Mouse (Mus musculus): ENCODE measurements around the gene Gsk3b. TPM values are rescaled to one million over a fixed set of nuclear protein-coding genes. Genes with fewer than 3 reads are reported as not detected.
A peak's percentile ranks its signal among the peaks of the same experiment; 100 is the strongest.
"Not testable (repeated sequence)": the region's sequence is repeated elsewhere in the genome, so short reads cannot be mapped to it uniquely, and the experiment has no call there.

Gene Gsk3b
- 69.3 and 69.5 TPM in 2 replicates for polyA plus RNA-seq (2016; fragmentation: Nextera tagmentation; extraction: Ambion mirVana)

- peaks cover 24% of the 10 kb centered on the region for H3K4me1 ChIP-seq
- WGBS, result under 1% methylated on average over 69 of the region's 69 CpGs
- peak within 1 kb of the TSS; percentile 99 for H3K27ac ChIP-seq (replicated peaks)
- peak within 1 kb of the TSS; percentile 96 for H3K4me3 ChIP-seq
- DNase-seq (ENCODE audit: low spot score), result peak; percentile 99
- H3K27me3 ChIP-seq (replicated peaks; ENCODE audit: low read depth, poor library complexity, severe bottlenecking), result no peaks in the 10 kb centered on the region
- no peaks in the 10 kb centered on the region for H3K9me3 ChIP-seq
- H3K36me3 ChIP-seq (replicated peaks), result no peaks in the 10 kb centered on the region
Measured at GRCm38 (mm10) chr16:38088629-38089446, at the start of gene Gsk3b. TSS of gene Gsk3b (plus strand) at chr16:38089001.

- no peaks in the 10 kb centered on the region for H3K36me3 ChIP-seq (replicated peaks)
- DNase-seq (ENCODE audit: low spot score), result no peak
- H3K27me3 ChIP-seq (replicated peaks; ENCODE audit: low read depth, poor library complexity, severe bottlenecking), result no peaks in the 10 kb centered on the region
- no peak overlapping the region for H3K27ac ChIP-seq (replicated peaks)
- no peak overlapping the region for H3K4me3 ChIP-seq
- WGBS, result 90% methylated on average over 1 of the region's 1 CpGs
- H3K9me3 ChIP-seq, result no peaks in the 10 kb centered on the region
- no peaks in the 10 kb centered on the region for H3K4me1 ChIP-seq
Measured at GRCm38 (mm10) chr16:38042160-38042559, 46.6 kb upstream of the Gsk3b start.

- no peak for DNase-seq (ENCODE audit: low spot score)
- H3K27me3 ChIP-seq (replicated peaks; ENCODE audit: low read depth, poor library complexity, severe bottlenecking), result no peaks in the 10 kb centered on the region
- no peaks in the 10 kb centered on the region; the same call in 1 of the 2 replicates for H3K4me1 ChIP-seq
- H3K9me3 ChIP-seq, result no peaks in the 10 kb centered on the region
- H3K27ac ChIP-seq (replicated peaks), result no peak overlapping the region
- no peak overlapping the region for H3K4me3 ChIP-seq
- no peaks in the 10 kb centered on the region for H3K36me3 ChIP-seq (replicated peaks)
- WGBS, result 92% methylated on average over 5 of the region's 5 CpGs
Measured at GRCm38 (mm10) chr16:38044551-38044950, 44.2 kb upstream of the Gsk3b start.

GRCm38 (mm10) chr16:38047781-38048558 is 40.8 kb upstream of the Gsk3b start:
- Histone ChIP-seq H3K9me3 (no peaks in the 10 kb centered on the region), H3K4me3 (no peak overlapping the region), H3K27me3 (replicated peaks; ENCODE audit: low read depth, poor library complexity, severe bottlenecking) (no peaks in the 10 kb centered on the region), H3K36me3 (replicated peaks) (no peaks in the 10 kb centered on the region), H3K4me1 (no peaks in the 10 kb centered on the region; the same call in 1 of the 2 replicates), H3K27ac (replicated peaks) (no peak overlapping the region)
- peak; percentile 10 for DNase-seq (ENCODE audit: low spot score)
- 71% methylated on average over 23 of the region's 23 CpGs for WGBS

GRCm38 (mm10) chr16:38057898-38058297 is 30.9 kb upstream of the Gsk3b start:
- H3K36me3 ChIP-seq (replicated peaks), result no peaks in the 10 kb centered on the region
- no peaks in the 10 kb centered on the region for H3K27me3 ChIP-seq (replicated peaks; ENCODE audit: low read depth, poor library complexity, severe bottlenecking)
- no peak overlapping the region for H3K4me3 ChIP-seq
- no peak for DNase-seq (ENCODE audit: low spot score)
- H3K9me3 ChIP-seq, result no peaks in the 10 kb centered on the region
- no peaks in the 10 kb centered on the region for H3K4me1 ChIP-seq
- H3K27ac ChIP-seq (replicated peaks), result no peak overlapping the region
- 91% methylated on average over 1 of the region's 1 CpGs for WGBS

GRCm38 (mm10) chr16:38058836-38059235 is 30.0 kb upstream of the Gsk3b start:
- Histone ChIP-seq H3K36me3 (replicated peaks) (no peaks in the 10 kb centered on the region), H3K27ac (replicated peaks) (no peak overlapping the region), H3K27me3 (replicated peaks; ENCODE audit: low read depth, poor library complexity, severe bottlenecking) (no peaks in the 10 kb centered on the region), H3K9me3 (no peaks in the 10 kb centered on the region), H3K4me1 (no peaks in the 10 kb centered on the region), H3K4me3 (no peak overlapping the region)
- no peak for DNase-seq (ENCODE audit: low spot score)
- WGBS, result 76% methylated on average over 3 of the region's 3 CpGs

- H3K4me3 ChIP-seq, result no peak overlapping the region
- H3K36me3 ChIP-seq (replicated peaks), result no peaks in the 10 kb centered on the region
- no peak overlapping the region for H3K27ac ChIP-seq (replicated peaks)
- no peak for DNase-seq (ENCODE audit: low spot score)
- H3K9me3 ChIP-seq, result no peaks in the 10 kb centered on the region
- no peaks in the 10 kb centered on the region for H3K4me1 ChIP-seq
- 80% methylated on average over 4 of the region's 4 CpGs for WGBS
- H3K27me3 ChIP-seq (replicated peaks; ENCODE audit: low read depth, poor library complexity, severe bottlenecking), result no peaks in the 10 kb centered on the region
Measured at GRCm38 (mm10) chr16:38059631-38060030, 29.2 kb upstream of the Gsk3b start.

GRCm38 (mm10) chr16:38073859-38074631 is 14.8 kb upstream of the Gsk3b start:
- not testable (repeated sequence) for H3K27ac ChIP-seq (replicated peaks); DNase-seq (ENCODE audit: low spot score); H3K36me3 ChIP-seq (replicated peaks); H3K4me1 ChIP-seq; H3K4me3 ChIP-seq; H3K27me3 ChIP-seq (replicated peaks; ENCODE audit: low read depth, poor library complexity, severe bottlenecking)
- H3K9me3 ChIP-seq, result peaks cover 19% of the 10 kb centered on the region
- 88% methylated on average over 1 of the region's 5 CpGs for WGBS

GRCm38 (mm10) chr16:38080201-38080600 is 8.6 kb upstream of the Gsk3b start:
- 73% methylated on average over 1 of the region's 1 CpGs for WGBS
- no peaks in the 10 kb centered on the region for H3K9me3 ChIP-seq
- H3K4me3 ChIP-seq, result no peak overlapping the region
- H3K27me3 ChIP-seq (replicated peaks; ENCODE audit: low read depth, poor library complexity, severe bottlenecking), result no peaks in the 10 kb centered on the region
- no peak for DNase-seq (ENCODE audit: low spot score)
- H3K4me1 ChIP-seq, result no peaks in the 10 kb centered on the region
- H3K27ac ChIP-seq (replicated peaks), result no peak overlapping the region
- no peaks in the 10 kb centered on the region for H3K36me3 ChIP-seq (replicated peaks)

- H3K9me3 ChIP-seq, result no peaks in the 10 kb centered on the region
- no peaks in the 10 kb centered on the region for H3K27me3 ChIP-seq (replicated peaks; ENCODE audit: low read depth, poor library complexity, severe bottlenecking)
- peak; percentile 19 for DNase-seq (ENCODE audit: low spot score)
- peak overlapping the region; percentile 96 for H3K4me3 ChIP-seq
- H3K36me3 ChIP-seq (replicated peaks), result no peaks in the 10 kb centered on the region
- WGBS, result 43% methylated on average over 10 of the region's 10 CpGs
- H3K27ac ChIP-seq (replicated peaks), result peak overlapping the region; percentile 99
- H3K4me1 ChIP-seq, result peaks cover 11% of the 10 kb centered on the region
Measured at GRCm38 (mm10) chr16:38087231-38087630, 1.6 kb upstream of the Gsk3b start.

- no peak for DNase-seq (ENCODE audit: low spot score)
Measured at GRCm38 (mm10) chr16:38087645-38088125, 1.1 kb upstream of the Gsk3b start.

GRCm38 (mm10) chr16:38088126-38088628 is 624 bp upstream of the Gsk3b start:
- Histone ChIP-seq H3K27ac (replicated peaks) (peak overlapping the region; percentile 99), H3K36me3 (replicated peaks) (no peaks in the 10 kb centered on the region), H3K4me1 (peaks cover 20% of the 10 kb centered on the region), H3K4me3 (peak overlapping the region; percentile 96), H3K9me3 (no peaks in the 10 kb centered on the region), H3K27me3 (replicated peaks; ENCODE audit: low read depth, poor library complexity, severe bottlenecking) (no peaks in the 10 kb centered on the region)
- peak; percentile 87 for DNase-seq (ENCODE audit: low spot score)
- under 1% methylated on average over 40 of the region's 40 CpGs for WGBS

More at GRCm38 (mm10) chr16:38087645-38088125, 1.1 kb upstream of the Gsk3b start:
- Histone ChIP-seq H3K27me3 (replicated peaks; ENCODE audit: low read depth, poor library complexity, severe bottlenecking) (no peaks in the 10 kb centered on the region), H3K9me3 (no peaks in the 10 kb centered on the region), H3K36me3 (replicated peaks) (no peaks in the 10 kb centered on the region), H3K4me3 (peak overlapping the region; percentile 96), H3K27ac (replicated peaks) (peak overlapping the region; percentile 99), H3K4me1 (peaks cover 15% of the 10 kb centered on the region)
- WGBS, result 8% methylated on average over 11 of the region's 11 CpGs
